Mouse (Mus musculus) ES-Bruce4 (cell line): ENCODE data around the gene Oma1. TPM values are rescaled to one million over a fixed set of nuclear protein-coding genes. Genes with fewer than 3 reads are reported as not detected.

Experiments
- H3K27ac ChIP-seq: 2 replicates; pipeline ENCODE4 v1.5.1; 2012; ENCODE audit warnings: low read length, inconsistent platforms; ENCODE audit not compliant: insufficient read depth
- H3K27me3 ChIP-seq: 2 replicates; pipeline ENCODE4 v1.6.1; 2012; ENCODE audit warnings: mild to moderate bottlenecking, low read length, inconsistent platforms; ENCODE audit not compliant: control insufficient read depth, poor library complexity, insufficient read depth, severe bottlenecking
- H3K36me3 ChIP-seq: 2 replicates; pipeline ENCODE4 v1.6.1; 2012; ENCODE audit warnings: inconsistent platforms, mild to moderate bottlenecking, low read length, moderate library complexity; ENCODE audit not compliant: control insufficient read depth, poor library complexity, insufficient read depth, severe bottlenecking
- H3K4me1 ChIP-seq: one replicate; pipeline ENCODE4 v1.8.1; 2011; ENCODE audit warnings: low read length; ENCODE audit not compliant: control insufficient read depth, insufficient read depth
- H3K4me3 ChIP-seq: 2 replicates; pipeline ENCODE4 v1.5.1; 2011; ENCODE audit warnings: low read depth, mild to moderate bottlenecking, low read length
- H3K9ac ChIP-seq: 2 replicates; pipeline ENCODE4 v1.6.1; 2012; ENCODE audit warnings: low read depth, mild to moderate bottlenecking, inconsistent platforms; ENCODE audit not compliant: poor library complexity, severe bottlenecking
- H3K9me3 ChIP-seq: replicated peaks from 2 replicates; pipeline ENCODE4 v1.6.1; 2012; ENCODE audit warnings: mild to moderate bottlenecking, low read length, inconsistent platforms; ENCODE audit not compliant: control insufficient read depth, poor library complexity, insufficient read depth, severe bottlenecking
- CTCF ChIP-seq: IDR thresholded peaks from one replicate; pipeline ENCODE4 v1.8.1; 2011; ENCODE audit warnings: low read depth, low read length
- EP300 ChIP-seq: IDR thresholded peaks from 2 replicates; pipeline ENCODE4 v1.6.1; 2011; ENCODE audit warnings: low read depth, low read length; ENCODE audit not compliant: insufficient read depth
- POLR2A ChIP-seq: IDR thresholded peaks from one replicate; pipeline ENCODE4 v1.8.1; 2011; ENCODE audit warnings: low read length; ENCODE audit not compliant: insufficient read depth
- polyA plus RNA-seq: library from polyadenylated mRNA; stranded (reverse); fragments of >200 nt; gene quantifications from 2 replicates; pipeline ENCODE4 v1.2.4, GENCODE M21; 2011; ENCODE audit warnings: low read depth; ENCODE audit not compliant: missing spikeins, insufficient read depth, insufficient read length

Gene Oma1
- polyA plus RNA-seq, 1 experiment: 18.0 TPM

DNA sequence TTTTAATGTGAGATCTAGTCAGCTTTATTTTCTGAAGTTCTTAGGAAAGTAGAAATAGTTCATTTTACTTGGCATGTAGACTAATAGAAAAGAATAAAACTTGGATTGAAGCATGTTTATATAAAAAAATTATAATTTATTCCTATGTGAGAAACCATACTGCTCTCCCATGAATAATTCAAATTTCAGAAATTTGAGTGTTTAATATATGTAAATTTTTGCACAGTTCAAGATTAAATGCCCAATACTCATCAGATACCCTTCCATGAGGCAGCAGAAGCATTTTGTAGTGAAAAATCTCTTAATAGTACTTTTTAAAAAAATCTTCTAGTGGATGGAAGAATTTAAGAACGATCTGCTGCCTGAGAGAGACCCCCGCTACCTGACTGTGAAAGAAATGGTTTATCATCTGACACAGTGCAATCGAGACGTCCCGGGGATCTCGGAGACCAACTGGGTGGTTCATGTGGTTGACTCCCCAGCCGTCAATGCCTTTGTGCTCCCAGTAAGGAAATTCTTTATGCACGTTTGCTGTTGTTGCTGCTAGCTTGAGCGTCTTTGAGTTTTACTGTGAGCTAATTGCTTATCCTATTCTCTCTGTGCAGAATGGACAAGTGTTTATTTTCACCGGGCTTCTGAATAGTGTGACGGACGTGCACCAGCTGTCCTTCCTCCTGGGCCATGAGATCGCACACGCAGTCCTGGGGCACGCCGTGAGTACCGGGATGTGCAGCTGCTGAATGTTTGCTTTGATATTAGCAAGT lies 11.3 kb downstream of the Oma1 start:
- H3K4me3 ChIP-seq: no peak overlapping the region
- H3K27me3 ChIP-seq: no peaks in the 10 kb centered on the region
- H3K9ac ChIP-seq: no peak overlapping the region
- H3K36me3 ChIP-seq: no peaks in the 10 kb centered on the region; the same call in 1 of the 2 replicates
- no peaks in the 10 kb centered on the region for H3K4me1 ChIP-seq
- no peaks in the 10 kb centered on the region for H3K9me3 ChIP-seq
- H3K27ac ChIP-seq: no peak overlapping the region
- TF ChIP-seq POLR2A (no peak), CTCF (no peak), EP300 (no peak)

DNA sequence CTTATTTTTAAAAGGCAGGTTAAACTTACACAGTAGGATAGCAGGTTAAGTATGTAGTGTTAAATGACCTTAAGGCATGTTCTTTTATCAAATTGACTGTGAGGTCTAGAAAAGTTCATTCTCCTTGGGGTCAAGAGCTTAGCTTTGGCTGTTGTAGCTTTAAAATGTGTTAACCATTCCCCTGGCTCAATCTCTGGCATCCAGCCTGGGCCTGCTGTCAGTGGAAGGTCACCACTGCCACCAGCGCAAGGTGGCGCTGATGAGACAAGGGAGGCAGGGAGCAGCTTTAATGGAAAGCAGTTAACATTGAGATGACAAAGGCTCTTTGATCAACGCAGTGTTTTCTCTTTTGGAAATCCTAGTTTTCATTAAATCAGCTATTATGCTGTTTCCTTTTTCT lies 13.4 kb downstream of the Oma1 start:
- H3K36me3 ChIP-seq: peaks cover 6% of the 10 kb centered on the region; the same call in 1 of the 2 replicates
- H3K9ac ChIP-seq: no peak overlapping the region
- H3K27me3 ChIP-seq: no peaks in the 10 kb centered on the region
- no peaks in the 10 kb centered on the region for H3K9me3 ChIP-seq
- no peaks in the 10 kb centered on the region for H3K4me1 ChIP-seq
- no peak for TF ChIP-seq EP300
- TF ChIP-seq CTCF: peak; percentile 41
- H3K27ac ChIP-seq: no peak overlapping the region
- no peak overlapping the region for H3K4me3 ChIP-seq

DNA sequence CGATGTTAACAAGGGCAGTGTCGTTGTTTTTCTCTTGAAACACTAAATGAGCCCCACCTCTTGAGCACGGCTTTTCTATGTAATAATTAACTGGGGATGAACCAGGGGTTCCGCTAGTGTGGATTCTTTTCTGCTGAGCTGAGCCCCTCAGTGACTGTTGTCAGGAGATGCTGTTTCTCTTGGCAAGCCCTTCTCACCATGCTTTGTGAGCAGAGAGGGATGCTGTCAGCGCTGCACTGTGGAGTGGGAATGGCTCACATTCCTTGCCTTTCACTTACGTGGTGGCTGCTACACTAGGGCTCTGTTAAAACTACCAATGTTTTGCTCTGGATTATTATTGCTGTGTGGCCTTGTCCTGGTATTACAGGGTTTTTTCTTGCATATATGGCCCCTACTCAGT lies 15.7 kb downstream of the Oma1 start:
- peaks cover 6% of the 10 kb centered on the region; the same call in 1 of the 2 replicates for H3K36me3 ChIP-seq
- H3K9me3 ChIP-seq: no peaks in the 10 kb centered on the region
- no peak for TF ChIP-seq CTCF
- no peak for TF ChIP-seq POLR2A
- no peak for TF ChIP-seq EP300
- no peaks in the 10 kb centered on the region for H3K27me3 ChIP-seq
- no peaks in the 10 kb centered on the region for H3K4me1 ChIP-seq
- H3K9ac ChIP-seq: no peak overlapping the region
- no peak overlapping the region for H3K4me3 ChIP-seq
- H3K27ac ChIP-seq: no peak overlapping the region

DNA sequence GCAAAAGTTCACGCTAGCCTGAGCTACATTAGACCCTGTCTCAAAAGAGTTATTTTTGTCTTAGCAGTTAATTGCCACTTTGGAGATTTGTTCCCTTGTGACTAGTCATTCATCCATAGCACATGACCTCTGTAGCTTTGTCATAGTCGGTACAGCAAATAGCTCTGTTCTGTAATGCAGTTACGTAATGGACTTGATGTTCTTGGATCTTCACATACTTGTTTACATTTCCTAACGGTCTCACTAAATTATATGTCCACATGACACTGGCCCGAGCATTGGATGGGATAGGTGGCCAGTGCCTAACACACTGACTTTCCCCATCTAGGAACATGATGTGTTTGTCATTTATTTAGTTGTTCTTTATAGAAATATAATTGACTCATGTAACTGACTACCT lies 21.5 kb downstream of the Oma1 start:
- Histone ChIP-seq H3K4me1 (no peaks in the 10 kb centered on the region), H3K36me3 (peaks cover 6% of the 10 kb centered on the region; the same call in 1 of the 2 replicates), H3K27me3 (no peaks in the 10 kb centered on the region), H3K9me3 (no peaks in the 10 kb centered on the region), H3K27ac (no peak overlapping the region), H3K9ac (no peak overlapping the region), H3K4me3 (no peak overlapping the region)
- no peak for TF ChIP-seq EP300
- TF ChIP-seq CTCF: no peak
- no peak for TF ChIP-seq POLR2A

DNA sequence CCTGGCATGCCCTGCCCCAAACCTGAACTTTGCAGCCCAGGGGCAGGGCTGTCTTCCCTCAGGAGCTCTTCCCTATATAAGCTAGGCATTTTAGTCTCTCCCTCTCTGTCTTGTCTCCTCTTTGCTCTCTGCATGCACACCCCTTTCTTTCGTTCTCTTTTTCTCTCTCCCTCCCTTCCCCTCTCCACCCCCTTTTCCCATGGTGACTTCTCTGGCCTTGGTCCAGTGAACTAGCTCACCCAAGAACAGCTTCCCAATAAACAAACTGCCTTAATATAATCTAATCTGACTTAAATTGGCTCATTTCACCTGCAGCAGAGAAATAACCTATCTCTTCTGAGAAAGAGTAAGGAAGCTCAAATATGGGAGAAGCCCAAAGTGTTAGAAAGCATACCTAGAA lies 27.1 kb downstream of the Oma1 start:
- Histone ChIP-seq H3K36me3 (no peaks in the 10 kb centered on the region), H3K9me3 (no peaks in the 10 kb centered on the region), H3K27me3 (no peaks in the 10 kb centered on the region), H3K9ac (no peak overlapping the region), H3K27ac (no peak overlapping the region), H3K4me3 (no peak overlapping the region), H3K4me1 (no peaks in the 10 kb centered on the region)
- TF ChIP-seq CTCF: no peak
- no peak for TF ChIP-seq EP300
- no peak for TF ChIP-seq POLR2A

DNA sequence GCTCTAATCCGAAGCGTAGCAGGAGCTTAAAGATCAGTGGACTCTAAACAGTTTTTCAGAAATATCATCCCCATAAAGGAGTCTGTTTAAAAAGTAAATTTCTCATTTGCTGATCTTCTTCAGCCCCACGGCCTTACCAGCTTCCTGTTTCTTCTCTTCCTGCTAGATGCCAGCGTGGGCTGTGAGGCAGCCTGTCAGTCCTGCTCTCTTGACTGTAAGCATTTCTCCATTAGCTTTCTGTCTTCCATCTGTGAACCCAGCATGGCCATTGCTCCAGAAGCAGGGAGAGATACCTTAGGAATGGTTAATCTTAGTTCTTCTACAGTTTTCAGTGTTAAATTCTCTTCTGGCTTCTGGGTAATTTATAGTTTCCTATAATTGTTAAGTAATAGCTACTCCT lies 28.0 kb downstream of the Oma1 start:
- TF ChIP-seq EP300 (no peak), CTCF (no peak)
- no peak overlapping the region for H3K4me3 ChIP-seq
- no peak overlapping the region for H3K9ac ChIP-seq
- no peaks in the 10 kb centered on the region for H3K9me3 ChIP-seq
- no peaks in the 10 kb centered on the region for H3K36me3 ChIP-seq
- no peaks in the 10 kb centered on the region for H3K4me1 ChIP-seq
- no peaks in the 10 kb centered on the region for H3K27me3 ChIP-seq
- H3K27ac ChIP-seq: no peak overlapping the region
